Mouse (Mus musculus) layer of hippocampus, adult 2 months (tissue): ENCODE measurements at regions not wholly inside any gene's neighbourhood (a gene's known extent, or its start where the extent isn't known, plus 50 kb on each side); places are given as distances from the start of the nearest gene placed in this dataset.
A peak's percentile ranks its signal among the peaks of the same experiment; 100 is the strongest.

Experiments used
- DNase-seq, 2 experiments: peaks; one replicate each; pipeline ENCODE4 v3.0.0; 2022; ENCODE audit warnings: low spot score in 2 of 2
- H3K27ac ChIP-seq: fragments of 200-600 bp; 2 replicates; pipeline ENCODE4 v1.8.1; 2022
- H3K4me3 ChIP-seq: fragments of 200-600 bp; 2 replicates; pipeline ENCODE4 v1.8.1; 2022; ENCODE audit warnings: mild to moderate bottlenecking
- CTCF ChIP-seq: fragments of 200-600 bp; conservative IDR thresholded peaks from 2 replicates; pipeline ENCODE4 v1.8.1; 2022; ENCODE audit warnings: antibody characterized with exemption, mild to moderate bottlenecking, moderate library complexity

GRCm38 (mm10) chr10:120652525-120653215 lies 176.4 kb upstream of the Hmga2 start:
- DNase-seq: no peak
- no peak for TF ChIP-seq CTCF
- H3K27ac ChIP-seq: no peak overlapping the region
- H3K4me3 ChIP-seq: no peak overlapping the region

GRCm38 (mm10) chr10:120651845-120652244 lies 175.6 kb upstream of the Hmga2 start:
- Histone ChIP-seq H3K4me3 (no peak overlapping the region), H3K27ac (no peak overlapping the region)
- no peak for TF ChIP-seq CTCF
- DNase-seq: no peak

- Histone ChIP-seq H3K4me3 (no peak overlapping the region), H3K27ac (no peak overlapping the region)
- TF ChIP-seq CTCF: no peak
- no peak for DNase-seq
Measured at GRCm38 (mm10) chr10:120650336-120650735, 174.1 kb upstream of the Hmga2 start.

GRCm38 (mm10) chr10:120648741-120649140 lies 172.5 kb upstream of the Hmga2 start:
- no peak for TF ChIP-seq CTCF
- Histone ChIP-seq H3K4me3 (no peak overlapping the region), H3K27ac (no peak overlapping the region)
- no peak for DNase-seq

GRCm38 (mm10) chr10:120648031-120648430 lies 171.8 kb upstream of the Hmga2 start:
- no peak overlapping the region for H3K4me3 ChIP-seq
- no peak overlapping the region for H3K27ac ChIP-seq
- no peak for TF ChIP-seq CTCF
- no peak for DNase-seq

GRCm38 (mm10) chr10:120647323-120647722 lies 171.1 kb upstream of the Hmga2 start:
- Histone ChIP-seq H3K4me3 (no peak overlapping the region), H3K27ac (no peak overlapping the region)
- TF ChIP-seq CTCF: no peak
- DNase-seq: no peak

GRCm38 (mm10) chr10:120646862-120647311 lies 170.6 kb upstream of the Hmga2 start:
- TF ChIP-seq CTCF: no peak
- Histone ChIP-seq H3K4me3 (no peak overlapping the region), H3K27ac (no peak overlapping the region)
- no peak for DNase-seq

GRCm38 (mm10) chr10:120640847-120641246 lies 164.6 kb upstream of the Hmga2 start:
- TF ChIP-seq CTCF: no peak
- H3K27ac ChIP-seq: no peak overlapping the region
- no peak overlapping the region for H3K4me3 ChIP-seq
- no peak for DNase-seq

- Histone ChIP-seq H3K4me3 (no peak overlapping the region), H3K27ac (no peak overlapping the region)
- no peak for DNase-seq
- TF ChIP-seq CTCF: no peak
Measured at GRCm38 (mm10) chr10:120638316-120638715, 162.0 kb upstream of the Hmga2 start.

GRCm38 (mm10) chr10:120635818-120636543 lies 159.7 kb upstream of the Hmga2 start:
- H3K27ac ChIP-seq: no peak overlapping the region
- peak in 1 of 2 experiments; percentile 20 for DNase-seq
- peak overlapping the region; percentile 20; the same call in 1 of the 2 replicates for H3K4me3 ChIP-seq
- TF ChIP-seq CTCF: no peak

GRCm38 (mm10) chr10:120635194-120635593 lies 158.9 kb upstream of the Hmga2 start:
- TF ChIP-seq CTCF: no peak
- no peak overlapping the region for H3K27ac ChIP-seq
- no peak overlapping the region for H3K4me3 ChIP-seq
- DNase-seq: no peak

- DNase-seq: no peak
- H3K4me3 ChIP-seq: no peak overlapping the region
- no peak overlapping the region for H3K27ac ChIP-seq
- TF ChIP-seq CTCF: no peak
Measured at GRCm38 (mm10) chr10:120632071-120632470, 155.8 kb upstream of the Hmga2 start.

- Histone ChIP-seq H3K4me3 (no peak overlapping the region), H3K27ac (no peak overlapping the region)
- DNase-seq: no peak
- no peak for TF ChIP-seq CTCF
Measured at GRCm38 (mm10) chr10:120628066-120628465, 151.8 kb upstream of the Hmga2 start.

GRCm38 (mm10) chr10:120625474-120625873 lies 149.2 kb upstream of the Hmga2 start:
- TF ChIP-seq CTCF: no peak
- DNase-seq: no peak
- Histone ChIP-seq H3K4me3 (no peak overlapping the region), H3K27ac (no peak overlapping the region)
